Mouse (Mus musculus): ENCODE measurements around the gene Atxn2l. TPM values are rescaled to one million over a fixed set of nuclear protein-coding genes. Genes with fewer than 3 reads are reported as not detected.

The Atxn2l gene
- total and polyA plus RNA-seq, 3 experiments = 34.0 to 66.7 (median 37.6) TPM

- TF ChIP-seq EP300 (IDR thresholded peaks at IDR 0.05; ENCODE audit: insufficient read depth, low read depth, low read length) = no peak
- no peak for TF ChIP-seq CTCF (IDR thresholded peaks at IDR 0.05)
- no peak for TF ChIP-seq POLR2A (IDR thresholded peaks at IDR 0.05; ENCODE audit: insufficient read depth, low read depth, low read length)
- H3K4me3 ChIP-seq = no peak overlapping the region
- whole genome bisulfite sequencing = 90% methylated on average over 3 of the region's 3 CpGs
- H3K27ac ChIP-seq = no peak overlapping the region
- H3K9ac ChIP-seq (ENCODE audit: low read depth, low read length) = no peak overlapping the region
- no peaks in the 10 kb centered on the region for H3K4me1 ChIP-seq (ENCODE audit: control insufficient read depth, insufficient read depth, low read length)
- no peaks in the 10 kb centered on the region for H3K27me3 ChIP-seq (ENCODE audit: control insufficient read depth, insufficient read depth, low read length)
- H3K79me2 ChIP-seq (replicated peaks; ENCODE audit: control insufficient read depth, insufficient read depth, low read length) = no peaks in the 10 kb centered on the region
- DNase-seq = no peak
- no peaks in the 10 kb centered on the region for H3K36me3 ChIP-seq (ENCODE audit: control insufficient read depth, insufficient read depth, low read length)
- intact Hi-C loops (cut with DNase I) = no loop called here
Observed at GRCm38 (mm10) chr7:126452244-126452643, 51.0 kb downstream of the Atxn2l start.

GRCm38 (mm10) chr7:126450641-126451040 lies 52.6 kb downstream of the Atxn2l start:
- H3K27me3 ChIP-seq (ENCODE audit: control insufficient read depth, insufficient read depth, low read length) = no peaks in the 10 kb centered on the region
- intact Hi-C loops (cut with DNase I) = no loop called here
- H3K27ac ChIP-seq = no peak overlapping the region
- H3K4me3 ChIP-seq = no peak overlapping the region
- H3K4me1 ChIP-seq (ENCODE audit: control insufficient read depth, insufficient read depth, low read length) = no peaks in the 10 kb centered on the region
- no peak overlapping the region for H3K9ac ChIP-seq (ENCODE audit: low read depth, low read length)
- 85% methylated on average over 6 of the region's 6 CpGs for WGBS
- no peaks in the 10 kb centered on the region for H3K36me3 ChIP-seq (ENCODE audit: control insufficient read depth, insufficient read depth, low read length)
- TF ChIP-seq POLR2A (IDR thresholded peaks at IDR 0.05; ENCODE audit: insufficient read depth, low read depth, low read length) (no peak), CTCF (IDR thresholded peaks at IDR 0.05) (no peak), EP300 (IDR thresholded peaks at IDR 0.05; ENCODE audit: insufficient read depth, low read depth, low read length) (no peak)
- H3K79me2 ChIP-seq (replicated peaks; ENCODE audit: control insufficient read depth, insufficient read depth, low read length) = no peaks in the 10 kb centered on the region
- no peak for DNase-seq

GRCm38 (mm10) chr7:126449991-126450390 lies 53.2 kb downstream of the Atxn2l start:
- Histone ChIP-seq H3K36me3 (ENCODE audit: control insufficient read depth, insufficient read depth, low read length) (no peaks in the 10 kb centered on the region), H3K9ac (ENCODE audit: low read depth, low read length) (no peak overlapping the region), H3K79me2 (replicated peaks; ENCODE audit: control insufficient read depth, insufficient read depth, low read length) (no peaks in the 10 kb centered on the region), H3K4me1 (ENCODE audit: control insufficient read depth, insufficient read depth, low read length) (no peaks in the 10 kb centered on the region), H3K27ac (no peak overlapping the region), H3K27me3 (ENCODE audit: control insufficient read depth, insufficient read depth, low read length) (no peaks in the 10 kb centered on the region), H3K4me3 (no peak overlapping the region)
- no peak for DNase-seq
- WGBS = 88% methylated on average over 18 of the region's 18 CpGs
- intact Hi-C loops (cut with DNase I) = no loop called here
- no peak for TF ChIP-seq CTCF (IDR thresholded peaks at IDR 0.05)
- no peak for TF ChIP-seq EP300 (IDR thresholded peaks at IDR 0.05; ENCODE audit: insufficient read depth, low read depth, low read length)
- TF ChIP-seq POLR2A (IDR thresholded peaks at IDR 0.05; ENCODE audit: insufficient read depth, low read depth, low read length) = no peak

GRCm38 (mm10) chr7:126448481-126448880 lies 54.8 kb downstream of the Atxn2l start:
- DNase-seq = no peak
- H3K9ac ChIP-seq (ENCODE audit: low read depth, low read length) = no peak overlapping the region
- WGBS = 87% methylated on average over 19 of the region's 19 CpGs

GRCm38 (mm10) chr7:126446217-126446616 lies 57.0 kb downstream of the Atxn2l start:
- WGBS = 95% methylated on average over 21 of the region's 21 CpGs
- Histone ChIP-seq H3K27me3 (ENCODE audit: control insufficient read depth, insufficient read depth, low read length) (no peaks in the 10 kb centered on the region), H3K4me1 (ENCODE audit: control insufficient read depth, insufficient read depth, low read length) (no peaks in the 10 kb centered on the region), H3K36me3 (ENCODE audit: control insufficient read depth, insufficient read depth, low read length) (no peaks in the 10 kb centered on the region), H3K4me3 (no peak overlapping the region), H3K79me2 (replicated peaks; ENCODE audit: control insufficient read depth, insufficient read depth, low read length) (no peaks in the 10 kb centered on the region), H3K27ac (no peak overlapping the region), H3K9ac (ENCODE audit: low read depth, low read length) (no peak overlapping the region)
- intact Hi-C loops (cut with DNase I) = no loop called here
- TF ChIP-seq EP300 (IDR thresholded peaks at IDR 0.05; ENCODE audit: insufficient read depth, low read depth, low read length) (no peak), CTCF (IDR thresholded peaks at IDR 0.05) (no peak), POLR2A (IDR thresholded peaks at IDR 0.05; ENCODE audit: insufficient read depth, low read depth, low read length) (no peak)
- DNase-seq = no peak

More at GRCm38 (mm10) chr7:126448481-126448880, 54.8 kb downstream of the Atxn2l start:
- H3K4me3 ChIP-seq = no peak overlapping the region
- H3K27me3 ChIP-seq (ENCODE audit: control insufficient read depth, insufficient read depth, low read length) = no peaks in the 10 kb centered on the region
- H3K79me2 ChIP-seq (replicated peaks; ENCODE audit: control insufficient read depth, insufficient read depth, low read length) = no peaks in the 10 kb centered on the region
- no peaks in the 10 kb centered on the region for H3K4me1 ChIP-seq (ENCODE audit: control insufficient read depth, insufficient read depth, low read length)
- H3K36me3 ChIP-seq (ENCODE audit: control insufficient read depth, insufficient read depth, low read length) = no peaks in the 10 kb centered on the region
- TF ChIP-seq EP300 (IDR thresholded peaks at IDR 0.05; ENCODE audit: insufficient read depth, low read depth, low read length) = no peak
- no peak for TF ChIP-seq POLR2A (IDR thresholded peaks at IDR 0.05; ENCODE audit: insufficient read depth, low read depth, low read length)
- no peak for TF ChIP-seq CTCF (IDR thresholded peaks at IDR 0.05)
- intact Hi-C loops (cut with DNase I) = no loop called here
- no peak overlapping the region for H3K27ac ChIP-seq

GRCm38 (mm10) chr7:126445104-126445815 lies 58.0 kb downstream of the Atxn2l start:
- H3K27ac ChIP-seq = no peak overlapping the region
- no peaks in the 10 kb centered on the region for H3K4me1 ChIP-seq (ENCODE audit: control insufficient read depth, insufficient read depth, low read length)
- WGBS = 95% methylated on average over 15 of the region's 15 CpGs
- no peak overlapping the region for H3K9ac ChIP-seq (ENCODE audit: low read depth, low read length)
- H3K27me3 ChIP-seq (ENCODE audit: control insufficient read depth, insufficient read depth, low read length) = no peaks in the 10 kb centered on the region
- no peak for TF ChIP-seq POLR2A (IDR thresholded peaks at IDR 0.05; ENCODE audit: insufficient read depth, low read depth, low read length)
- TF ChIP-seq CTCF (IDR thresholded peaks at IDR 0.05) = no peak
- no peak for TF ChIP-seq EP300 (IDR thresholded peaks at IDR 0.05; ENCODE audit: insufficient read depth, low read depth, low read length)
- H3K36me3 ChIP-seq (ENCODE audit: control insufficient read depth, insufficient read depth, low read length) = no peaks in the 10 kb centered on the region
- intact Hi-C loops (cut with DNase I) = no loop called here
- no peaks in the 10 kb centered on the region for H3K79me2 ChIP-seq (replicated peaks; ENCODE audit: control insufficient read depth, insufficient read depth, low read length)
- H3K4me3 ChIP-seq = no peak overlapping the region
- DNase-seq = no peak

Measured in heart, adult 2 months (tissue).